Comparison of ENCODE assay signal across 9 mouse cellular contexts in genomic region chr13:70883891-70884890, GRCm38 (mm10). TPM values are rescaled to one million over a fixed set of nuclear protein-coding genes. Genes with fewer than 3 reads are reported as not detected.
A peak's percentile ranks its signal among the peaks of the same experiment; 100 is the strongest.
DNase-seq lines count a peak whose midpoint lies in the region; ATAC-seq and TF ChIP-seq lines count a peak whose summit lies in the region.
"Had no signal": no experiment of that assay in that cellular context is flagged by ENCODE, and none has a peak within 500 bp of the region (broad histone marks: within the 10 kb centered on the region; RNA-seq: fewer than 3 reads in every experiment).

No protein-coding gene starts in this region.

- no peak overlapping the region for H3K9ac ChIP-seq in lung, embryonic 15.5 days
- no peak overlapping the region for H3K9ac ChIP-seq in stomach, postnatal 0 days (ENCODE audit: low read length)

- no peak overlapping the region for H3K27ac ChIP-seq in lung, embryonic 15.5 days
- H3K27ac ChIP-seq in stomach, postnatal 0 days (replicated peaks), result no peak overlapping the region

- no peaks in the 10 kb centered on the region for H3K36me3 ChIP-seq in lung, embryonic 15.5 days
- H3K36me3 ChIP-seq in stomach, postnatal 0 days (ENCODE audit: control insufficient read depth, insufficient read depth, low read length), result no peaks in the 10 kb centered on the region
- H3K36me3 ChIP-seq: G1E had no signal

- DNase-seq in lung, adult 2 months, result no peak
- peak; percentile 93 to 95 for DNase-seq in cerebellum, postnatal 10 days
- DNase-seq in heart, adult 8-10 months (ENCODE audit: low spot score), result peak; percentile 44
- DNase-seq in layer of hippocampus, adult 11-12 months (ENCODE audit: low spot score), result peak; percentile 85
- DNase-seq in lung, postnatal 36 days, result peak; percentile 11
- no peak for DNase-seq in stomach, postnatal 0 days (ENCODE audit: low spot score)
- no peak for DNase-seq in thymus, postnatal 25 days

- H3K4me1 ChIP-seq in lung, embryonic 15.5 days, result peaks cover 7% of the 10 kb centered on the region
- H3K4me1 ChIP-seq in lung, adult 2 months (ENCODE audit: control insufficient read depth, insufficient read depth, low read length), result no peaks in the 10 kb centered on the region
- H3K4me1 ChIP-seq in stomach, postnatal 0 days (replicated peaks; ENCODE audit: control insufficient read depth, insufficient read depth), result no peaks in the 10 kb centered on the region

- no peak for TF ChIP-seq CTCF in lung, adult 2 months (IDR thresholded peaks at IDR 0.05; ENCODE audit: insufficient read depth, low read length)
- TF ChIP-seq CTCF in stomach, postnatal 0 days (IDR thresholded peaks at IDR 0.05; ENCODE audit: low read depth), result no peak

- no peak overlapping the region for H3K4me3 ChIP-seq in lung, embryonic 15.5 days
- no peak overlapping the region for H3K4me3 ChIP-seq in lung, adult 2 months (replicated peaks; ENCODE audit: extremely low read depth, low read depth, low read length)
- no peak overlapping the region for H3K4me3 ChIP-seq in stomach, postnatal 0 days (ENCODE audit: low read depth, low read length)

- no peak for TF ChIP-seq POLR2A in lung, adult 2 months (IDR thresholded peaks at IDR 0.05; ENCODE audit: borderline replicate concordance, extremely low read depth, low read depth, low read length)

- peak; percentile 80; the same call in 1 of the 2 replicates for ATAC-seq in lung, embryonic 15.5 days (ENCODE audit: borderline replicate concordance, extremely low read depth, low FRiP score, low TSS enrichment)
- no peak for ATAC-seq in stomach, postnatal 0 days (ENCODE audit: low FRiP score, low TSS enrichment)

- TF ChIP-seq EP300 in stomach, postnatal 0 days (optimal IDR thresholded peaks at IDR 0.05), result no peak

- 32% methylated on average over 12 of the region's 12 CpGs for WGBS in lung, embryonic 15.5 days
- 26% methylated on average over 12 of the region's 12 CpGs for WGBS in lung, adult 2 months
- 42% methylated on average over 12 of the region's 12 CpGs for WGBS in stomach, postnatal 0 days

- peak overlapping the region; percentile 20; the same call in 1 of the 2 replicates for H3K4me2 ChIP-seq in lung, embryonic 15.5 days
- peak overlapping the region; percentile 25; the same call in 1 of the 2 replicates for H3K4me2 ChIP-seq in stomach, postnatal 0 days (replicated peaks; ENCODE audit: low read depth)

- no peaks in the 10 kb centered on the region for H3K9me3 ChIP-seq in lung, embryonic 15.5 days
- no peaks in the 10 kb centered on the region for H3K9me3 ChIP-seq in stomach, postnatal 0 days (ENCODE audit: control insufficient read depth, low read length)

- no peaks in the 10 kb centered on the region for H3K27me3 ChIP-seq in lung, embryonic 15.5 days
- no peaks in the 10 kb centered on the region for H3K27me3 ChIP-seq in stomach, postnatal 0 days (ENCODE audit: control insufficient read depth, insufficient read depth, low read length)

RNA-seq across cellular contexts. Expression of gene Adamts16, which starts 42.6 kb away (rescaled TPM):
- polyA plus RNA-seq in lung, embryonic 15.5 days (2015; fragmentation: Nextera tagmentation; extraction: Ambion mirVana), result 0.09 and 0.11 TPM in 2 replicates
- 0.04 TPM in 1 of 2 replicates, not detected in the other for polyA plus RNA-seq in lung, adult 2 months (2012; rRNA removed)
- total RNA-seq in heart, adult 8-10 months (2022), result not detected
- 0.69 and 0.75 TPM in 2 replicates for polyA plus RNA-seq in stomach, postnatal 0 days (2015; fragmentation: Nextera tagmentation; extraction: Ambion mirVana)
- polyA plus RNA-seq: G1E had no signal

Comparison
In these comparisons a context has a peak if more than half of its experiments do, and no peak if none do; other contexts are left out.
1. DNase-seq: peak in cerebellum, postnatal 10 days (2 of 2), heart, adult 8-10 months (single experiment), layer of hippocampus, adult 11-12 months (single experiment) and lung, postnatal 36 days (single experiment); none in lung, adult 2 months (single experiment), stomach, postnatal 0 days (single experiment) and thymus, postnatal 25 days (single experiment).